Mouse (Mus musculus): ENCODE measurements around the gene Twnk. TPM values are rescaled to one million over a fixed set of nuclear protein-coding genes. Genes with fewer than 3 reads are reported as not detected.

The Twnk gene
- polyA plus RNA-seq, 1 experiment from 2014 or later, result 7.4 TPM

- no peaks in the 10 kb centered on the region for H3K9me3 ChIP-seq (ENCODE audit: control insufficient read depth)
Measured at GRCm38 (mm10) chr19:45057724-45058112, 52.3 kb downstream of the Twnk start.

GRCm38 (mm10) chr19:45058113-45058839 lies 52.8 kb downstream of the Twnk start:
- H3K36me3 ChIP-seq (ENCODE audit: control insufficient read depth, insufficient read depth), result peaks cover 10% of the 10 kb centered on the region; the same call in 1 of the 2 replicates
- peak overlapping the region; percentile 59 for H3K4me3 ChIP-seq (ENCODE audit: low read depth, low read length)
- H3K4me1 ChIP-seq (replicated peaks; ENCODE audit: control insufficient read depth, insufficient read depth, low read length), result no peaks in the 10 kb centered on the region; the same call in 1 of the 2 replicates
- H3K9me3 ChIP-seq (ENCODE audit: control insufficient read depth), result no peaks in the 10 kb centered on the region
- no peak for TF ChIP-seq CTCF (IDR thresholded peaks at IDR 0.05; ENCODE audit: low read depth)
- peak overlapping the region; percentile 51 for H3K9ac ChIP-seq (ENCODE audit: low read depth, low read length)
- WGBS, result under 1% methylated on average over 34 of the region's 34 CpGs
- H3K4me2 ChIP-seq (replicated peaks; ENCODE audit: low read depth), result peak overlapping the region; percentile 80
- H3K27ac ChIP-seq (ENCODE audit: low read depth, low read length), result peak overlapping the region; percentile 95
- peak; percentile 87 for ATAC-seq
- H3K27me3 ChIP-seq (replicated peaks; ENCODE audit: control insufficient read depth, insufficient read depth, low read length), result no peaks in the 10 kb centered on the region

More at GRCm38 (mm10) chr19:45057724-45058112, 52.3 kb downstream of the Twnk start:
- H3K4me2 ChIP-seq (replicated peaks; ENCODE audit: low read depth), result peak overlapping the region; percentile 80
- no peak for TF ChIP-seq CTCF (IDR thresholded peaks at IDR 0.05; ENCODE audit: low read depth)
- no peak for ATAC-seq
- H3K4me3 ChIP-seq (ENCODE audit: low read depth, low read length), result peak overlapping the region; percentile 59
- H3K4me1 ChIP-seq (replicated peaks; ENCODE audit: control insufficient read depth, insufficient read depth, low read length), result no peaks in the 10 kb centered on the region; the same call in 1 of the 2 replicates
- peak overlapping the region; percentile 51; the same call in 1 of the 2 replicates for H3K9ac ChIP-seq (ENCODE audit: low read depth, low read length)
- 28% methylated on average over 7 of the region's 7 CpGs for WGBS
- H3K27ac ChIP-seq (ENCODE audit: low read depth, low read length), result peak overlapping the region; percentile 95
- H3K27me3 ChIP-seq (replicated peaks; ENCODE audit: control insufficient read depth, insufficient read depth, low read length), result no peaks in the 10 kb centered on the region
- H3K36me3 ChIP-seq (ENCODE audit: control insufficient read depth, insufficient read depth), result peaks cover 16% of the 10 kb centered on the region

GRCm38 (mm10) chr19:45058841-45059240 lies 53.4 kb downstream of the Twnk start:
- ATAC-seq, result no peak; the same call in 1 of the 2 replicates
- Histone ChIP-seq H3K27ac (ENCODE audit: low read depth, low read length) (peak overlapping the region; percentile 95), H3K36me3 (ENCODE audit: control insufficient read depth, insufficient read depth) (peaks cover 10% of the 10 kb centered on the region; the same call in 1 of the 2 replicates), H3K4me2 (replicated peaks; ENCODE audit: low read depth) (peak overlapping the region; percentile 80), H3K4me3 (ENCODE audit: low read depth, low read length) (peak overlapping the region; percentile 59), H3K9me3 (ENCODE audit: control insufficient read depth) (no peaks in the 10 kb centered on the region), H3K27me3 (replicated peaks; ENCODE audit: control insufficient read depth, insufficient read depth, low read length) (peaks cover 3% of the 10 kb centered on the region; the same call in 1 of the 2 replicates), H3K4me1 (replicated peaks; ENCODE audit: control insufficient read depth, insufficient read depth, low read length) (no peaks in the 10 kb centered on the region; the same call in 1 of the 2 replicates), H3K9ac (ENCODE audit: low read depth, low read length) (peak overlapping the region; percentile 51)
- TF ChIP-seq CTCF (IDR thresholded peaks at IDR 0.05; ENCODE audit: low read depth), result no peak
- under 1% methylated on average over 14 of the region's 14 CpGs for WGBS

Other genes with a start within 250 kb of the Twnk start
- not detected in 2 replicates for gene Pax2, start 249.6 kb upstream of the Twnk start, polyA plus RNA-seq (2015; fragmentation: Nextera tagmentation; extraction: Ambion mirVana)
- gene Slf2, start 74.5 kb upstream of the Twnk start, polyA plus RNA-seq (2015; fragmentation: Nextera tagmentation; extraction: Ambion mirVana), result 11.4 and 13.4 TPM in 2 replicates
- gene Sema4g, start 16.6 kb upstream of the Twnk start, polyA plus RNA-seq (2015; fragmentation: Nextera tagmentation; extraction: Ambion mirVana), result 7.8 and 10.0 TPM in 2 replicates
- 80.1 and 83.0 TPM in 2 replicates for gene Mrpl43, start 779 bp downstream of the Twnk start, polyA plus RNA-seq (2015; fragmentation: Nextera tagmentation; extraction: Ambion mirVana)
- 26.0 and 26.2 TPM in 2 replicates for gene Lzts2, start 8.8 kb downstream of the Twnk start, polyA plus RNA-seq (2015; fragmentation: Nextera tagmentation; extraction: Ambion mirVana)
- 0.22 and 0.37 TPM in 2 replicates for gene Pdzd7, start 40.1 kb downstream of the Twnk start, polyA plus RNA-seq (2015; fragmentation: Nextera tagmentation; extraction: Ambion mirVana)
- gene Sfxn3, start 41.8 kb downstream of the Twnk start, polyA plus RNA-seq (2015; fragmentation: Nextera tagmentation; extraction: Ambion mirVana), result 15.1 and 17.5 TPM in 2 replicates
- 1.2 and 2.1 TPM in 2 replicates for gene Kazald1, start 69.6 kb downstream of the Twnk start, polyA plus RNA-seq (2015; fragmentation: Nextera tagmentation; extraction: Ambion mirVana)
- not detected in 2 replicates for gene Tlx1, start 145.0 kb downstream of the Twnk start, polyA plus RNA-seq (2015; fragmentation: Nextera tagmentation; extraction: Ambion mirVana)
- gene Lbx1, start 230.1 kb downstream of the Twnk start, polyA plus RNA-seq (2015; fragmentation: Nextera tagmentation; extraction: Ambion mirVana), result not detected in 2 replicates